Mouse (Mus musculus): ENCODE data around the gene Creb5. TPM values are rescaled to one million over a fixed set of nuclear protein-coding genes. Genes with fewer than 3 reads are reported as not detected.

The Creb5 gene
- polyA plus RNA-seq, 1 experiment from 2014 or later, result 1.1 TPM

GRCm38 (mm10) chr6:53583234-53583875 lies 296.3 kb downstream of the Creb5 start:
- DNase-seq (ENCODE audit: low spot score), result no peak

GRCm38 (mm10) chr6:53584718-53585405 lies 297.8 kb downstream of the Creb5 start:
- peak; percentile 68 for DNase-seq (ENCODE audit: low spot score)

- peak; percentile 83 for DNase-seq (ENCODE audit: low spot score)
Measured at GRCm38 (mm10) chr6:53589746-53590145, 302.7 kb downstream of the Creb5 start.

GRCm38 (mm10) chr6:53592230-53592629 lies 305.2 kb downstream of the Creb5 start:
- no peak for DNase-seq (ENCODE audit: low spot score)

GRCm38 (mm10) chr6:53593603-53594002 lies 306.5 kb downstream of the Creb5 start:
- no peak for DNase-seq (ENCODE audit: low spot score)

GRCm38 (mm10) chr6:53594316-53594715 lies 307.2 kb downstream of the Creb5 start:
- no peak for DNase-seq (ENCODE audit: low spot score)

GRCm38 (mm10) chr6:53596402-53596801 lies 309.3 kb downstream of the Creb5 start:
- DNase-seq (ENCODE audit: low spot score), result no peak

GRCm38 (mm10) chr6:53603041-53603440 lies 316.0 kb downstream of the Creb5 start:
- no peak for DNase-seq (ENCODE audit: low spot score)

GRCm38 (mm10) chr6:53603695-53604094 lies 316.6 kb downstream of the Creb5 start:
- no peak for DNase-seq (ENCODE audit: low spot score)

GRCm38 (mm10) chr6:53604386-53604785 lies 317.3 kb downstream of the Creb5 start:
- no peak for DNase-seq (ENCODE audit: low spot score)

- DNase-seq (ENCODE audit: low spot score), result no peak
Measured at GRCm38 (mm10) chr6:53605184-53605583, 318.1 kb downstream of the Creb5 start.

- DNase-seq (ENCODE audit: low spot score), result no peak
Measured at GRCm38 (mm10) chr6:53611451-53611945, 324.4 kb downstream of the Creb5 start.

- no peak for DNase-seq (ENCODE audit: low spot score)
Measured at GRCm38 (mm10) chr6:53612681-53613080, 325.6 kb downstream of the Creb5 start.

GRCm38 (mm10) chr6:53615440-53616211 lies 328.6 kb downstream of the Creb5 start:
- DNase-seq (ENCODE audit: low spot score), result no peak

GRCm38 (mm10) chr6:53618164-53618563 lies 331.1 kb downstream of the Creb5 start:
- DNase-seq (ENCODE audit: low spot score), result no peak

GRCm38 (mm10) chr6:53619676-53620075 lies 332.6 kb downstream of the Creb5 start:
- DNase-seq (ENCODE audit: low spot score), result no peak

- DNase-seq (ENCODE audit: low spot score), result no peak
Measured at GRCm38 (mm10) chr6:53621295-53621694, 334.2 kb downstream of the Creb5 start.

- no peak for DNase-seq (ENCODE audit: low spot score)
Measured at GRCm38 (mm10) chr6:53624455-53625276, 337.6 kb downstream of the Creb5 start.

- DNase-seq (ENCODE audit: low spot score), result no peak
Measured at GRCm38 (mm10) chr6:53626044-53626443, 339.0 kb downstream of the Creb5 start.

- DNase-seq (ENCODE audit: low spot score), result no peak
Measured at GRCm38 (mm10) chr6:53628714-53629113, 341.6 kb downstream of the Creb5 start.

GRCm38 (mm10) chr6:53635453-53635852 lies 348.4 kb downstream of the Creb5 start:
- no peak for DNase-seq (ENCODE audit: low spot score)
